Mouse (Mus musculus): Measurements from ENCODE around the gene Tfip11.

Gene Tfip11

GRCm38 (mm10) chr5:112325546-112326445 is at the start of gene Tfip11:
Tfip11 (plus strand) TSS chr5:112326358.
- 7% methylated on average over 48 of the region's 48 CpGs for WGBS

- WGBS, result under 1% methylated on average over 24 of the region's 24 CpGs
These were observed 49.2 kb upstream of the Tfip11 start for GRCm38 (mm10) chr5:112276907-112277348.

DNA sequence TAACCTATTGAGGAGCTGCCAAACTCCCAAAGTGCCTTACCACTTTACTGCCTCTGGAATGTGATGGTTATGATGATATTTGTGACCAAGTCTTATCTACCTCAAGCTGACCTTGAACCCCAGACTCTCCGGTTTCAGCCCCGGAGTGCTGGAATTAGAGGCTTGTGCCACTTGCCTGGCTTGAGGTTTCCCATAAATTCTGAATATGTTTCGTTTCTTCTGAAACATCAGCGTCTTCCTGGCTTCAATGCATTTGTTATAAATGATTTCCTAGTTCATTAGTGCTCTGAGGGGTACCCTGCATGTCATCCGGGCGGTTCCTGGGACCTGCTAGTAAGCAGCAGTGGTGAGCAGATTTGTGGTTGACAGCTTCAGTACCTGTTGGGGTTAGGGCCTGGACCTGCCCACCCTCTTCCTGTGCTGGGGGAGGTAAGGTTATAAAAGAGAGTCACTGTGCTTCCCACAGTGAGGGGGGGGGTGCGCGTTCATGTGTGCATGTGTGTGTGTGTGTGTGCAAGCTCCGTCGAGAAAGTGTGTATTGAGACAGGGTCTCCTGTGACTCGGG is 48.2 kb upstream of the Tfip11 start:
- WGBS, result 79% methylated on average over 11 of the region's 11 CpGs

GRCm38 (mm10) chr5:112279181-112280021 is 46.8 kb upstream of the Tfip11 start:
- WGBS, result 61% methylated on average over 17 of the region's 17 CpGs

- WGBS, result 70% methylated on average over 7 of the region's 7 CpGs
These were observed 46.0 kb upstream of the Tfip11 start for GRCm38 (mm10) chr5:112280151-112280550.

DNA sequence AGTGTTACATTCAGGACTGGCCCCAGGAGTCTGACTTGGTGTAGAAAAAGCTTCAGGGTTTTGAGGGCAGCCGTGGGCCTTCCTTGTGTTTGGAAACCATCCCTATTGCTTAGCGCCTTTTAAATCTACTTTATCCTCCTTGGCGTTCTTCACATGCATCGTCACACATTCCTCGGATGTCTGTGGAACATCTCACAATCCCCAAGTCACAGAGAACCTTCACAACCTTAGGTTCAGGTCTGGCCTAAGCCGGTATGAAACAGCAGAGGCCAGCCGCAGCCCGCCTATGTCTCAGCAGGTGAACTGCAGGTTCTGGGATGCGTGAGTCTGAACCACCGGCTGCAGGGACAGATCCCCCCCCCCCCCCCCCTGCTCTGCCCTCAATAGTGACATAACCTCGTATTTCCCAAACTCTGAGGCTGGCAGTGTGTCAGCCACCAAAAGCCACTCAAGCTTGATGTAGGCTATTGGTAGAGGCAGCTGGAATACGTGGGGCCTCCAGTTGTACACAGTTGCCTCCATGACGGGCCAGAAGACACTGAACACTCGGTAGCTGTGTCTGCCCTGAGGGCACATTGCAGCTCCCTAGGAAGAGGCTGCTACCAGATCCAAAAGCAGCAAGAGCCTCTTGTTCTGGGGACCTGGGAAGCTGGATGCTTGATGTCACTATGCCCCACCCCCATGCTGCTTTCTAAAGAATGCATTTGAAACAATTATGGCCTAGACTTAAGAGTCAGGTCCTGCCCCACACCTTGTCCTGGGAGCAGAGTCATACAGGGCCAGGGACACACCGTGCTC is 45.1 kb upstream of the Tfip11 start:
- WGBS, result 64% methylated on average over 15 of the region's 15 CpGs

DNA sequence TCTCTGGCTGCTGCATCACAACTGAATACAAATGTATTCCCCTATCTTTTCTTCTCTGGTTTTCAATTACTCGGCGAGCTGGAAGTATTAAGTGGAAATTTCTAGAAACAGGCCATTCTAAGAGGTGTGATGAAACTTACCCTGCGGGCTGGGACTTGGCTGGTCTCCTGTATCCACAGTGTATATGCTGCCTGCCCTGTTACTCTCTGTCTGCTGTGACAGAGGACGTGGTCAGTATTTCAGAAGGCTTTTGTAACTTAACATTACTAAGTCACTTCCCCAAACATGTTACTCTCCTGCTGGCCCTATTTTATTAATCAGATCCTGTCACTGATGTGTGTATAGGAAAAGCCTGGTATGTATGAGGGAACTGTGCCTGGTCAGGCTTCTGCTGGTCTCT is 44.5 kb upstream of the Tfip11 start:
- WGBS, result 77% methylated on average over 4 of the region's 4 CpGs

- WGBS, result 70% methylated on average over 6 of the region's 6 CpGs
These were observed 43.9 kb upstream of the Tfip11 start for GRCm38 (mm10) chr5:112282123-112282779.

DNA sequence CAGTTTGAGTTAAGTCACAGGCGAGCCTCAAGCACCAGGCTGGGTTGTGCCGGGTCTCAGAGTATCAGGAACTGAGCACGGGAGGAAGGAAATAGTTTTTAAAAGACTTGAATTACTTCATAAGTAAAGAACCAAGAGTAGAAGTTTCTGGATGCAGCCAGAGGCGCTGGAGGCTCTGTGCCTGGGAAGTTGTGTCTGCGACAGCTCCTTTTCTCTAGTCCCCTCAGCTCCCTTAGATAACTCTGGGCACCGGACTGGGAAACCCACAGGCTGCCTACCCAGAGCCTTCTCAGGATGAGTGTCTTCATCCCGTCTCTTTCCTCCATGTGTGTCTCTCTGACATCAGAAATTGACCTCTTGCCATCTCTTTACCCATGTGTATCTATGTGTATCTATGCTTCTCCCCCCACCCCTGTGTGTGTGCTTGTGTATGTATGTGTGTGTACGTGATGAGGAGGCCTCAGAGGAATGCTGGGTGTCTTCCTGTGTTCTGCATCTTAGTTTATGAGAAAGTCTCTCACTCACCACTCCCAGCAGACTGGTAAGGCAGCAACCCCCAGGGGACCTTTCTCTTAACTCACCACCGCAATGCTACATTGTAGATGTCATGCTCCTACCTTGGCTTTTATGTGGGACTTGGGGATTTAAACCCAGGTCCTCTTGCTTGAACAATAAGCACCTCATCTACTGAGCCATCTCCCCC is 43.2 kb upstream of the Tfip11 start:
- WGBS, result 72% methylated on average over 9 of the region's 9 CpGs

GRCm38 (mm10) chr5:112283543-112284202 is 42.5 kb upstream of the Tfip11 start:
- WGBS, result 67% methylated on average over 10 of the region's 10 CpGs

DNA sequence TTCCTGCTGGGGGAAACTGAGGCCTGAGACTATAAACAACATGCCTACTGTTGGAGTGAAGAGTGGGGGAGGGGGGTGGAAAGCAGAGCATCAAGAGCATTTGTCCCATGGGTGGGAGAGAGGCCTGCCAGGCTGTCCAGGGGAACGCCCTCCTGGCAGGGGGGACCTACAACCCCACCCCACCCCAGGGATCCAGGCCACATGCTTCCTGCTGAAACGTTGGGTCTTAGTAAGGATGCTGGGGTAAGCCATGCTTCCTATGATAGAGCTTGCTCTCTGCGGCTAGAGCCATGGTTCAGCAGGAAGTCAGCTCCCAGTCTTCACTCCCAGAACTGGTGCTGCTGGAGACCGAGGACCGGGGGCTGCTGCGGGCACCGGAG is 42.0 kb upstream of the Tfip11 start:
- 63% methylated on average over 7 of the region's 7 CpGs for WGBS

DNA sequence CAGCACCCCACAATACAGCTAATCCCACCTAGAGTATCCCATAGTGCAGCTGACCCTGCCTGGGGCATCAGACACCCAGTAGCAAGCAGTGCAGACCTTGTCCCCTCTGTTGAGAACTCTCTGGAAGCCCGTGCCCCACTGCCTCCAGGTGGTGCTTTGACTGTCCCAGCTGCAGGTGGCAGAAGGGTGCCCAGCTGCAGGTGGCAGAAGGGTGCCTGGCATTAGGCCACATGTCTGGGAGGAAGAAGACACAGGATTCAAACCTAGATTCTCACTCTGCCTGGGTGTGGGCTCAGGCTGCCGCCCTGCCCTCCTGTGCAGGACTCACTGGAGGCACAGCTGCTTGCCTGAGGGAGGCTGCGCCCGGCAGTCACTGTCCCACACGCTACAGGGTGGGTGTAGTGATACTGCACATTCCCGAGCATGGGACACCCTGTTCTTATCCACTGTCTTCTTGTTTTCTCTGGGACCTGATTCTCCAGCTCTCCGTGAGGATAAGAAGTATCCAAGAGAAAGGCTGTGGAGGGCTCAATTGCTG is 40.5 kb upstream of the Tfip11 start:
- 71% methylated on average over 7 of the region's 7 CpGs for WGBS

DNA sequence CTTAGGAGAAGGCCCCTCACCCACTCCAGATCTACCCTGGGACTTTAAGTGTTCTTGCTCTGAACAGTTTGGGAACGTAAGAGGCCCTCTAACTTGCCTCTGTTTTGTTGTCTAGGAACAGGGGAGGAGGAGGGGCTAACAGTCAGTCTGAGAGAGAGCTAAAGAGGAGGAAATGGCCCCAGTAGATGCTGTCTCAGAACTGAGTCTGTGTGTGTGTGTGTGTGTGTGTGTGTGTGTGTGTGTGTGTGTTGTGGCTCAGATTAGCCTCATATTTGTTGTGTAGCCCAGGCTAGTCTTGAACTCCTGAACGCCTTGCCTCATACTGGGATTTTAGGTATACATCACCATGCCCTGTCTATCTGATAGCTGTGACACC is 39.6 kb upstream of the Tfip11 start:
- WGBS, result 84% methylated on average over 2 of the region's 2 CpGs

- 73% methylated on average over 11 of the region's 11 CpGs for WGBS
These were observed 39.0 kb upstream of the Tfip11 start for GRCm38 (mm10) chr5:112286984-112287641.

- 84% methylated on average over 2 of the region's 2 CpGs for WGBS
These were observed 38.5 kb upstream of the Tfip11 start for GRCm38 (mm10) chr5:112287652-112288051.

- WGBS, result 73% methylated on average over 9 of the region's 9 CpGs
These were observed 37.7 kb upstream of the Tfip11 start for GRCm38 (mm10) chr5:112288193-112289141.

DNA sequence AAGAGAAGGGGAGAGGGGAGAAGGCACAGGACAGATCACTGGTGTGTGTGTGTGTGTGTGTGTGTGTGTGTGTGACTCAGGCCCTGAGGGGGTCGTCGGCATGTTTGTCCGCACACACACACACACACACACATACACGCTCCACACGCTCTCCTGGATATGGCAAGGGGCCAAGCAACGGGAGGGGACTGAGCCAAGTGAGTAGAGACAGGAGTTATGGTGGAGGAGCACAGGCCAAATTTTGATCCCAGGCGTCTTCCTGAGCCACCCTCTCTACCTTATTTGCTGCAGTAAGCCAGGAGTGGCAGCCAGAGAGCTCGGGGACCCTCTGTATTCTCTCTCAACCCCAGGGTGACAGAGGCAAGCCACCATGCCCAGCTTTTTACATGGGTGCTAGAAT is 36.9 kb upstream of the Tfip11 start:
- 41% methylated on average over 8 of the region's 8 CpGs for WGBS

Data from cerebral cortex, adult 2 months (tissue).